11 mouse cellular contexts compared by ENCODE assay signal in genomic region chr1:182605330-182606150, GRCm38 (mm10). TPM values are rescaled to one million over a fixed set of nuclear protein-coding genes. Genes with fewer than 3 reads are reported as not detected.
DNase-seq lines count a peak whose midpoint lies in the region; ATAC-seq and TF ChIP-seq lines count a peak whose summit lies in the region.
"Had no signal": no experiment of that assay in that cellular context is flagged by ENCODE, and none has a peak within 500 bp of the region (broad histone marks: within the 10 kb centered on the region; RNA-seq: fewer than 3 reads in every experiment).

No protein-coding gene starts in this region.

- no peak overlapping the region for H3K4me3 ChIP-seq in heart, adult 2 months
- no peak overlapping the region for H3K4me3 ChIP-seq in midbrain, embryonic 11.5 days (ENCODE audit: low read depth, low read length)
- no peak overlapping the region for H3K4me3 ChIP-seq in midbrain, embryonic 16.5 days (ENCODE audit: low read depth, low read length)
- H3K4me3 ChIP-seq in hindbrain, postnatal 0 days (ENCODE audit: low read length) = no peak overlapping the region
- H3K4me3 ChIP-seq: forebrain, embryonic 12.5 days; liver, embryonic 15.5 days had no signal

- H3K27me3 ChIP-seq in heart, adult 2 months (ENCODE audit: control insufficient read depth, insufficient read depth, low read length) = no peaks in the 10 kb centered on the region
- no peaks in the 10 kb centered on the region for H3K27me3 ChIP-seq in midbrain, embryonic 11.5 days (ENCODE audit: control insufficient read depth, insufficient read depth, low read length)
- no peaks in the 10 kb centered on the region for H3K27me3 ChIP-seq in midbrain, embryonic 16.5 days (ENCODE audit: control insufficient read depth, insufficient read depth, low read depth, low read length)
- no peaks in the 10 kb centered on the region for H3K27me3 ChIP-seq in hindbrain, postnatal 0 days (ENCODE audit: insufficient read depth, low read length)
- H3K27me3 ChIP-seq: liver, embryonic 15.5 days had no signal

- H3K4me2 ChIP-seq in midbrain, embryonic 11.5 days = no peak overlapping the region
- no peak overlapping the region for H3K4me2 ChIP-seq in midbrain, embryonic 16.5 days (ENCODE audit: low read length)
- H3K4me2 ChIP-seq in hindbrain, postnatal 0 days (ENCODE audit: low read depth, low read length) = no peak overlapping the region
- H3K4me2 ChIP-seq: forebrain, embryonic 12.5 days; liver, embryonic 15.5 days had no signal

- no peak for TF ChIP-seq POLR2A in heart, adult 2 months (IDR thresholded peaks at IDR 0.05; ENCODE audit: insufficient read depth, low read depth, low read length)

- WGBS in heart, adult 2 months = 81% methylated on average over 17 of the region's 17 CpGs
- WGBS in midbrain, embryonic 11.5 days = 75% methylated on average over 17 of the region's 17 CpGs
- 64% methylated on average over 17 of the region's 17 CpGs for whole genome bisulfite sequencing in midbrain, embryonic 16.5 days
- 60% methylated on average over 17 of the region's 17 CpGs for WGBS in hindbrain, postnatal 0 days

- no peaks in the 10 kb centered on the region for H3K36me3 ChIP-seq in heart, adult 2 months (ENCODE audit: control insufficient read depth, insufficient read depth, low read length)
- H3K36me3 ChIP-seq in midbrain, embryonic 11.5 days (ENCODE audit: control insufficient read depth, insufficient read depth, low read length) = no peaks in the 10 kb centered on the region
- H3K36me3 ChIP-seq in midbrain, embryonic 16.5 days (ENCODE audit: control insufficient read depth, insufficient read depth, low read length) = no peaks in the 10 kb centered on the region
- no peaks in the 10 kb centered on the region for H3K36me3 ChIP-seq in hindbrain, postnatal 0 days (ENCODE audit: insufficient read depth, low read length)
- H3K36me3 ChIP-seq: forebrain, embryonic 12.5 days; liver, embryonic 15.5 days had no signal

- TF ChIP-seq CTCF in heart, adult 2 months (IDR thresholded peaks at IDR 0.05) = peak; percentile 42
- TF ChIP-seq CTCF in hindbrain, postnatal 0 days (IDR thresholded peaks at IDR 0.05; ENCODE audit: low read depth) = peak; percentile 55; the same call in 1 of the 2 replicates

- no peak overlapping the region for H3K9ac ChIP-seq in heart, adult 2 months (ENCODE audit: low read depth, low read length)
- H3K9ac ChIP-seq in midbrain, embryonic 11.5 days (ENCODE audit: low read length) = no peak overlapping the region
- no peak overlapping the region for H3K9ac ChIP-seq in midbrain, embryonic 16.5 days (ENCODE audit: low read depth, low read length)
- H3K9ac ChIP-seq in hindbrain, postnatal 0 days (replicated peaks; ENCODE audit: low read length) = no peak overlapping the region
- H3K9ac ChIP-seq: forebrain, embryonic 12.5 days; liver, embryonic 15.5 days had no signal

- intact Hi-C loops in heart, adult 2 months (cut with DNase I) = no loop called here

- H3K9me3 ChIP-seq in midbrain, embryonic 11.5 days (ENCODE audit: control insufficient read depth, low read length) = no peaks in the 10 kb centered on the region
- H3K9me3 ChIP-seq in midbrain, embryonic 16.5 days (replicated peaks; ENCODE audit: control insufficient read depth, low read length, poor library complexity, severe bottlenecking) = no peaks in the 10 kb centered on the region
- no peaks in the 10 kb centered on the region for H3K9me3 ChIP-seq in hindbrain, postnatal 0 days (ENCODE audit: low read length)
- H3K9me3 ChIP-seq: forebrain, embryonic 12.5 days; liver, embryonic 15.5 days had no signal

- no peak overlapping the region for H3K27ac ChIP-seq in heart, adult 2 months
- no peak overlapping the region for H3K27ac ChIP-seq in midbrain, embryonic 11.5 days (ENCODE audit: low read depth, low read length)
- no peak overlapping the region for H3K27ac ChIP-seq in midbrain, embryonic 16.5 days (ENCODE audit: low read length)
- H3K27ac ChIP-seq in hindbrain, postnatal 0 days = no peak overlapping the region
- H3K27ac ChIP-seq: forebrain, embryonic 12.5 days; liver, embryonic 15.5 days had no signal

- no peak for ATAC-seq in midbrain, embryonic 11.5 days (ENCODE audit: low FRiP score)
- no peak for ATAC-seq in midbrain, embryonic 16.5 days
- ATAC-seq in hindbrain, postnatal 0 days = 0 out of 2 replicates have a peak, but pooled peaks have one; percentile 29
- ATAC-seq in CD4-positive, CD25-positive, alpha-beta regulatory T cell, adult 4 months = no peak
- ATAC-seq in megakaryocyte, adult 5-6 weeks (ENCODE audit: poor library complexity, severe bottlenecking) = no peak

- DNase-seq in heart, adult 2 months = no peak
- DNase-seq in heart, adult 8-10 months (ENCODE audit: low spot score) = no peak
- peak; percentile 84 for DNase-seq in midbrain, embryonic 11.5 days (ENCODE audit: low spot score, missing footprints)
- DNase-seq in hindbrain, postnatal 0 days (ENCODE audit: low spot score) = peak; percentile 43
- DNase-seq in retina, postnatal 1 day = peak; percentile 40
- DNase-seq: heart, adult 18-20 months had no signal

- no peak for TF ChIP-seq EP300 in heart, adult 2 months (IDR thresholded peaks at IDR 0.05; ENCODE audit: insufficient read depth, low read depth, low read length)

- no peaks in the 10 kb centered on the region for H3K4me1 ChIP-seq in heart, adult 2 months (ENCODE audit: control insufficient read depth, insufficient read depth, low read length)
- H3K4me1 ChIP-seq in midbrain, embryonic 11.5 days (ENCODE audit: control insufficient read depth, insufficient read depth, low read length) = 0 out of 2 replicates have a peak, but pooled peaks cover 2% of the 10 kb centered on the region
- no peaks in the 10 kb centered on the region for H3K4me1 ChIP-seq in midbrain, embryonic 16.5 days (ENCODE audit: control insufficient read depth, insufficient read depth, low read length)
- peaks cover 3% of the 10 kb centered on the region; the same call in 1 of the 2 replicates for H3K4me1 ChIP-seq in hindbrain, postnatal 0 days (ENCODE audit: insufficient read depth, low read length)
- H3K4me1 ChIP-seq: liver, embryonic 15.5 days had no signal

- H3K79me2 ChIP-seq in heart, adult 2 months (replicated peaks; ENCODE audit: control insufficient read depth, insufficient read depth, low read length) = no peaks in the 10 kb centered on the region

RNA-seq across cellular contexts. Expression of gene Capn8, which starts 40.7 kb away (rescaled TPM):
- total RNA-seq in heart, adult 2 months (2021) = not detected
- not detected in 2 replicates for polyA plus RNA-seq in heart, adult 2 months (2012; rRNA removed)
- not detected for total RNA-seq in heart, adult 8-10 months (2022)
- polyA plus RNA-seq in midbrain, embryonic 11.5 days (2014; fragmentation: Nextera tagmentation; extraction: Ambion mirVana) = 0.12 TPM in 1 of 2 replicates, not detected in the other
- 0.14 and 0.21 TPM in 2 replicates for polyA plus RNA-seq in midbrain, embryonic 16.5 days (2015; fragmentation: Nextera tagmentation; extraction: Ambion mirVana)
- total RNA-seq in hindbrain, postnatal 0 days (2014; rRNA removed) = not detected in 2 replicates
- polyA plus RNA-seq in hindbrain, postnatal 0 days (2015; fragmentation: Nextera tagmentation; extraction: Ambion mirVana) = not detected in 2 replicates
- not detected for polyA plus RNA-seq in CD4-positive, CD25-positive, alpha-beta regulatory T cell, adult 4 months (2017; shearing (Covaris generic))
- total RNA-seq in megakaryocyte, adult 5-6 weeks (2015) = not detected in 2 replicates
- not detected in 2 replicates for total RNA-seq in megakaryocyte, adult 5-6 weeks (2017)
- total RNA-seq: heart, adult 18-20 months had no signal
- polyA plus RNA-seq: liver, embryonic 15.5 days had no signal

Comparison
In these comparisons a context has a peak if more than half of its experiments do, and no peak if none do; other contexts are left out.
1. DNase-seq: peak in midbrain, embryonic 11.5 days (single experiment), hindbrain, postnatal 0 days (single experiment) and retina, postnatal 1 day (single experiment); none in heart, adult 2 months (0 of 2) and heart, adult 8-10 months (single experiment).